Mouse (Mus musculus) CH12.LX (cell line): ENCODE measurements at regions not wholly inside any gene's neighbourhood (a gene's known extent, or its start where the extent isn't known, plus 50 kb on each side); places are given as distances from the start of the nearest gene placed in this dataset.

Experiments
- DNase-seq: peaks from one replicate; pipeline ENCODE4 v3.0.0-alpha.2; 2013; ENCODE audit errors: extremely low read depth
- H3K27ac ChIP-seq: 2 replicates; pipeline ENCODE4 v1.5.1; 2012; ENCODE audit warnings: low read depth, mild to moderate bottlenecking, control low read depth, moderate library complexity; ENCODE audit not compliant: insufficient read depth
- H3K27me3 ChIP-seq: replicated peaks from 2 replicates; pipeline ENCODE3; 2012; ENCODE audit warnings: inconsistent platforms
- H3K36me3 ChIP-seq, 2 experiments: replicated peaks in 1 of 2; 2 replicates each; pipeline versions ENCODE3 to v1.6.1; 2012; ENCODE audit warnings: inconsistent platforms in 1 of 2, low read length in 1 of 2, mild to moderate bottlenecking in 1 of 2, mixed read lengths in 1 of 2, moderate library complexity in 1 of 2; ENCODE audit not compliant: control insufficient read depth in 1 of 2, insufficient read depth in 1 of 2
- H3K4me1 ChIP-seq, 2 experiments: 2 replicates each; pipeline ENCODE4 v1.6.1; 2012; ENCODE audit warnings: inconsistent platforms in 1 of 2, moderate library complexity in 1 of 2; ENCODE audit not compliant: insufficient read depth in 2 of 2, control insufficient read depth in 1 of 2
- H3K4me2 ChIP-seq: 2 replicates; pipeline ENCODE4 v1.6.1; 2012; ENCODE audit warnings: low read depth, mild to moderate bottlenecking, control low read depth; ENCODE audit not compliant: poor library complexity, insufficient read depth, severe bottlenecking
- H3K4me3 ChIP-seq, 3 experiments: fragments of 150-350 bp in 1 of 3; sonication (generic) in 1 of 3; replicated peaks in 1 of 3; 2 replicates each; pipeline versions ENCODE3 to v1.5.1; 2011 to 2012; ENCODE audit warnings: low read depth in 2 of 3, low read length in 2 of 3, mild to moderate bottlenecking in 2 of 3, moderate library complexity in 2 of 3, control low read depth in 1 of 3, improper control_type of control experiment in 1 of 3, inconsistent platforms in 1 of 3, mixed read lengths in 1 of 3; ENCODE audit not compliant: poor library complexity in 1 of 3
- H3K79me2 ChIP-seq: replicated peaks from 2 replicates; pipeline ENCODE4 v1.6.1; 2012; ENCODE audit warnings: mild to moderate bottlenecking, moderate library complexity; ENCODE audit not compliant: control insufficient read depth, poor library complexity, insufficient read depth, severe bottlenecking; ENCODE audit errors: extremely low read depth
- H3K9ac ChIP-seq: 2 replicates; pipeline ENCODE4 v1.6.1; 2012; ENCODE audit warnings: low read depth, mild to moderate bottlenecking, control low read depth, moderate library complexity; ENCODE audit not compliant: insufficient read depth
- H3K9me3 ChIP-seq: replicated peaks from 2 replicates; pipeline ENCODE3; 2012; ENCODE audit warnings: low read length, inconsistent platforms, mixed read lengths
- CHD2 ChIP-seq: IDR thresholded peaks from 2 replicates; pipeline ENCODE4 v1.6.1; 2011; ENCODE audit warnings: low read length, improper control_type of control experiment
- CTCF ChIP-seq, 2 experiments: IDR thresholded peaks in 1 of 2; conservative IDR thresholded peaks in 1 of 2; 2 replicates each; pipeline ENCODE4 v1.5.1; 2011 to 2012; ENCODE audit warnings: low read depth in 2 of 2, low read length in 2 of 2, improper control_type of control experiment in 1 of 2, inconsistent platforms in 1 of 2, mild to moderate bottlenecking in 1 of 2, moderate library complexity in 1 of 2
- E2F4 ChIP-seq: IDR thresholded peaks from 2 replicates; pipeline ENCODE4 v1.6.1; 2011; ENCODE audit warnings: low read depth, low read length, improper control_type of control experiment; ENCODE audit not compliant: insufficient replicate concordance
- EP300 ChIP-seq: IDR thresholded peaks from 2 replicates; pipeline ENCODE4 v1.6.1; 2011; ENCODE audit warnings: low read length, improper control_type of control experiment
- ETS1 ChIP-seq: conservative IDR thresholded peaks from 2 replicates; pipeline ENCODE4 v1.6.1; 2012; ENCODE audit warnings: low read depth, mild to moderate bottlenecking, inconsistent platforms, low read length, improper control_type of control experiment, moderate library complexity
- HCFC1 ChIP-seq: IDR thresholded peaks from 2 replicates; pipeline ENCODE4 v1.6.1; 2012; ENCODE audit warnings: low read depth, mild to moderate bottlenecking, inconsistent platforms, low read length, improper control_type of control experiment
- IRF4 ChIP-seq: IDR thresholded peaks from 2 replicates; pipeline ENCODE4 v1.6.1; 2014; ENCODE audit warnings: low read depth, mild to moderate bottlenecking, inconsistent platforms, low read length, improper control_type of control experiment
- MAZ ChIP-seq: IDR thresholded peaks from 2 replicates; pipeline ENCODE4 v1.6.1; 2012; ENCODE audit warnings: low read depth, mild to moderate bottlenecking, inconsistent platforms, low read length, improper control_type of control experiment, moderate library complexity
- MEF2A ChIP-seq: IDR thresholded peaks from 2 replicates; pipeline ENCODE4 v1.6.1; 2014; ENCODE audit warnings: low read depth, mild to moderate bottlenecking, inconsistent platforms, low read length, improper control_type of control experiment, borderline replicate concordance
- MXI1 ChIP-seq: IDR thresholded peaks from 2 replicates; pipeline ENCODE4 v1.6.1; 2011; ENCODE audit warnings: mild to moderate bottlenecking, low read depth, low read length, improper control_type of control experiment
- MYC ChIP-seq: IDR thresholded peaks from 2 replicates; pipeline ENCODE4 v1.6.1; 2011; ENCODE audit warnings: low read depth, mild to moderate bottlenecking, improper control_type of control experiment, low read length
- NELFE ChIP-seq: IDR thresholded peaks from 2 replicates; pipeline ENCODE4 v1.6.1; 2011; ENCODE audit warnings: low read depth, low read length, improper control_type of control experiment
- PAX5 ChIP-seq: IDR thresholded peaks from 2 replicates; pipeline ENCODE4 v1.6.1; 2012; ENCODE audit warnings: low read length, inconsistent platforms, mixed read lengths
- POLR2A ChIP-seq: IDR thresholded peaks from 2 replicates; pipeline ENCODE4 v1.6.1; 2011; ENCODE audit warnings: low read depth, mild to moderate bottlenecking, improper control_type of control experiment, low read length
- RCOR1 ChIP-seq: conservative IDR thresholded peaks from 2 replicates; pipeline ENCODE4 v1.6.1; 2012; ENCODE audit warnings: low read depth, mild to moderate bottlenecking, inconsistent platforms, low read length, improper control_type of control experiment
- SIN3A ChIP-seq: IDR thresholded peaks from 2 replicates; pipeline ENCODE4 v1.6.1; 2012; ENCODE audit warnings: low read length, improper control_type of control experiment, inconsistent platforms
- SMC3 ChIP-seq: IDR thresholded peaks from 2 replicates; pipeline ENCODE4 v1.6.1; 2011; ENCODE audit warnings: low read depth, low read length, improper control_type of control experiment
- TCF12 ChIP-seq: IDR thresholded peaks from 2 replicates; pipeline ENCODE4 v1.6.1; 2014; ENCODE audit warnings: low read depth, mild to moderate bottlenecking, inconsistent platforms, low read length, improper control_type of control experiment
- UBTF ChIP-seq: IDR thresholded peaks from 2 replicates; pipeline ENCODE4 v1.6.1; 2012; ENCODE audit warnings: low read depth, mild to moderate bottlenecking, inconsistent platforms, low read length, improper control_type of control experiment, moderate library complexity
- USF2 ChIP-seq: conservative IDR thresholded peaks from 2 replicates; pipeline ENCODE4 v1.6.1; 2011; ENCODE audit warnings: low read depth, low read length, improper control_type of control experiment
- ZKSCAN1 ChIP-seq: IDR thresholded peaks from 2 replicates; pipeline ENCODE4 v1.6.1; 2012; ENCODE audit warnings: low read depth, inconsistent platforms, low read length, improper control_type of control experiment, borderline replicate concordance
- ZMIZ1 ChIP-seq: IDR thresholded peaks from 2 replicates; pipeline ENCODE4 v1.6.1; 2012; ENCODE audit warnings: low read depth, mild to moderate bottlenecking, inconsistent platforms, low read length, improper control_type of control experiment
- dilution Hi-C: fragments of 300-500 bp; cut with MboI; formaldehyde crosslinking; loops from 2 replicates; pipeline ENCODE4 v1.14.3; 2020; ENCODE audit warnings: low sequenced_read_pairs; ENCODE audit not compliant: extremely low pct_unique_long_range_greater_than_20kb, extremely low pct_ligation_motif_present
- in situ Hi-C: fragments of 300-500 bp; cut with MboI; formaldehyde crosslinking; loops from 3 replicates; pipeline ENCODE4 v1.14.3; 2019; ENCODE audit warnings: low sequenced_read_pairs, low pct_ligation_motif_present, low pct_unique_long_range_greater_than_20kb, mixed read lengths

DNA sequence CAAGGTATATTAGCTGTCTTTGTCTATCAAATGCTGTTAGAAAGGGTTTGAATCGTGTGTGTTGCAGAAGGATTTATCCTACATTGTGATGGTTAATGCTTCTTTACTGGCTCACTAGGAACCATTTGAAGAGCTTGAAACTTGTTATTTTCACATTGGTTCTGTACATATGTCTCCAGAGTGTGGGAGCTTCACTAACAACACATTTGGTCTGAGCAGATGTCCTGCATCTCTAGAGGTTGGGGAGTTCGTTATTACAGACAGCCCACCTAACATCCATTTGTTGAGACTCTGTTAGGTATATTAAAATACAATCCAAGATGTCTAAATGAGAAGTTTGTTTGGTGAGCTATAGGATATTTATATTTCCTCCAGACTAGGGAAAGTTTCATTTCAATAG is 244.0 kb upstream of the Dph6 start:
- H3K79me2 ChIP-seq = no peaks in the 10 kb centered on the region
- in situ Hi-C loops = no loop called here
- H3K36me3 ChIP-seq = no peaks in the 10 kb centered on the region
- no peaks in the 10 kb centered on the region for H3K9me3 ChIP-seq
- no peak for TF ChIP-seq SMC3
- no peak for TF ChIP-seq TCF12
- TF ChIP-seq CHD2 = no peak
- TF ChIP-seq NELFE = no peak
- no peak for TF ChIP-seq MXI1
- TF ChIP-seq E2F4 = no peak
- no peak for TF ChIP-seq CTCF (conservative IDR thresholded peaks at IDR 0.05 in 1 of 2, IDR thresholded peaks at IDR 0.05 in 1 of 2; ENCODE audit: low read depth in 2 of 2, low read length in 2 of 2)
- no peak for TF ChIP-seq USF2
- TF ChIP-seq MEF2A = no peak
- TF ChIP-seq HCFC1 = no peak
- TF ChIP-seq POLR2A = no peak
- TF ChIP-seq MAZ = no peak
- no peak for TF ChIP-seq ETS1
- TF ChIP-seq ZKSCAN1 = no peak
- TF ChIP-seq MYC = no peak
- TF ChIP-seq UBTF = no peak
- no peak for TF ChIP-seq IRF4
- no peak overlapping the region for H3K27ac ChIP-seq
- no peak for DNase-seq
- no peak overlapping the region for H3K9ac ChIP-seq
- H3K4me3 ChIP-seq = no peak overlapping the region
- H3K4me1 ChIP-seq = no peaks in the 10 kb centered on the region
- H3K27me3 ChIP-seq = no peaks in the 10 kb centered on the region
- no peak overlapping the region for H3K4me2 ChIP-seq
- dilution Hi-C loops = no loop called here

DNA sequence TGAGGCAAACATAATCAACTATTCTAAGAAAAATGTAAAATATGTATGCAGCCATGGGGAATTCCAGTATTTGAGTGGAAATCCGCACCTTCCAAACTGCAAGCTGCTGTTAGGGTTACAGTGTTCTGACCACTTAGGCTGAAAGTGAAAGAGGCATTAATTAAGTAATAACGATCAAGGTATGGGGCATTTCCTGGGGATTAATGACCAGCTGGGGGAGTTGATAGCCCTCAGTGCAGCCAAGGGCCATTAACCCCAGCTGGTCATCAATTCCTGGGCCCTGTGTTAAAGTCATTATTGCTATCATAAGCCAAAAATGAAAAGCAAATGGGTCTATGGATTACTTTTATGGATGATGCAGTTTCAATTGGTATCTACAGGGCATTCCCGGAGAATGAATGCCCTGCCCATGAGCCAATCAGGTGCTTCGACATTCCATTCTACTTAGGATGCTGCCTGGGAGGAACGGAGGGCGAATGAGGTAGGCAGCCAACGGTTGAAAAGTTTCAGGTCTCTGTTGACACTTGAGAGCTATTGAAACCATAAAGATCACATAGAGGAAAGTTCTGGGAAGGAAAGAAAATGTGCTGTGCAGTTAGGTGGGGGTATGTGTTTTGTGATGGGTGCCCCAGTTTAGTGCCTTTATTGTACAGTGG is 257.2 kb upstream of the Dph6 start:
- no peak overlapping the region for H3K9ac ChIP-seq
- peaks cover 0 to 10% of the 10 kb centered on the region in 2 experiments; a peak in 2 of 4 replicates for H3K4me1 ChIP-seq
- TF ChIP-seq CTCF (conservative IDR thresholded peaks at IDR 0.05 in 1 of 2, IDR thresholded peaks at IDR 0.05 in 1 of 2; ENCODE audit: low read depth in 2 of 2, low read length in 2 of 2) = no peak
- TF ChIP-seq PAX5 = no peak
- no peak for TF ChIP-seq ZMIZ1
- TF ChIP-seq SIN3A = no peak
- TF ChIP-seq RCOR1 = no peak
- TF ChIP-seq ZKSCAN1 = no peak
- no peak for TF ChIP-seq EP300
- TF ChIP-seq SMC3 = no peak
- TF ChIP-seq CHD2 = no peak
- no peak for TF ChIP-seq USF2
- TF ChIP-seq, all 38 proteins: peak for 0
- Histone ChIP-seq H3K9me3 (no peaks in the 10 kb centered on the region), H3K27me3 (no peaks in the 10 kb centered on the region), H3K36me3 (no peaks in the 10 kb centered on the region), H3K79me2 (no peaks in the 10 kb centered on the region), H3K27ac (no peak overlapping the region), H3K4me3 (no peak overlapping the region), H3K4me2 (no peak overlapping the region)
- in situ Hi-C loops (no loop called here), dilution Hi-C loops (no loop called here)
- no peak for DNase-seq
